Mouse (Mus musculus) limb, embryonic 11.5 days (tissue): Measurements from ENCODE around the gene Cacna1d. TPM values are rescaled to one million over a fixed set of nuclear protein-coding genes. Genes with fewer than 3 reads are reported as not detected.

Experiments
- ATAC-seq: fragments of 200-750 bp; cut with Nextera tagmentation; 2 replicates; pipeline ENCODE4 v1.8.0; 2017; ENCODE audit warnings: low read depth; ENCODE audit not compliant: insufficient number of reproducible peaks, low FRiP score, low TSS enrichment
- DNase-seq: peaks from one replicate; pipeline ENCODE4 v3.0.0-alpha.2; 2015; ENCODE audit warnings: low spot score
- H3K27ac ChIP-seq: fragments of 300-500 bp; sonication (generic); replicated peaks from 2 replicates; pipeline ENCODE4 v1.5.1; 2014; ENCODE audit warnings: low read depth, mild to moderate bottlenecking, low read length
- H3K27me3 ChIP-seq: fragments of 300-500 bp; sonication (generic); 2 replicates; pipeline ENCODE4 v1.6.1; 2014; ENCODE audit warnings: mild to moderate bottlenecking, low read length, mixed read lengths; ENCODE audit not compliant: control insufficient read depth, insufficient read depth
- H3K36me3 ChIP-seq: fragments of 300-500 bp; sonication (generic); 2 replicates; pipeline ENCODE4 v1.6.1; 2014; ENCODE audit warnings: mild to moderate bottlenecking, low read length, moderate library complexity, mixed read lengths; ENCODE audit not compliant: control insufficient read depth, insufficient read depth
- H3K4me1 ChIP-seq: fragments of 300-500 bp; sonication (generic); 2 replicates; pipeline ENCODE4 v1.6.1; 2014; ENCODE audit warnings: low read length, mixed read lengths; ENCODE audit not compliant: control insufficient read depth, insufficient read depth
- H3K4me2 ChIP-seq: fragments of 300-500 bp; sonication (generic); 2 replicates; pipeline ENCODE4 v1.6.1; 2014; ENCODE audit warnings: low read depth, mild to moderate bottlenecking, moderate library complexity; ENCODE audit not compliant: severe bottlenecking
- H3K4me3 ChIP-seq: fragments of 300-500 bp; sonication (generic); 2 replicates; pipeline ENCODE4 v1.5.1; 2014; ENCODE audit warnings: low read depth, low read length
- H3K9ac ChIP-seq: fragments of 300-500 bp; sonication (generic); 2 replicates; pipeline ENCODE4 v1.6.1; 2014; ENCODE audit warnings: mild to moderate bottlenecking, low read length
- H3K9me3 ChIP-seq: fragments of 300-500 bp; sonication (generic); 2 replicates; pipeline ENCODE4 v1.6.1; 2016; ENCODE audit warnings: low read length; ENCODE audit not compliant: control insufficient read depth
- WGBS: fragments of 180-500 bp; shearing (Covaris S2); extraction: QIAGEN DNeasy Blood & Tissue Kit; methylation state at CpG from one replicate; pipeline ENCODE4 v1.1.7; 2014; 5-methylcytosine and 5-hydroxymethylcytosine counted together
- polyA plus RNA-seq: library from polyadenylated mRNA; unstranded; fragments of >200 nt; fragmentation: Nextera tagmentation; extraction: Ambion mirVana; gene quantifications from 2 replicates; pipeline ENCODE4 v1.2.1, GENCODE M21; 2014

The Cacna1d gene
- polyA plus RNA-seq, 1 experiment from 2014 or later: 2.1 TPM

DNA sequence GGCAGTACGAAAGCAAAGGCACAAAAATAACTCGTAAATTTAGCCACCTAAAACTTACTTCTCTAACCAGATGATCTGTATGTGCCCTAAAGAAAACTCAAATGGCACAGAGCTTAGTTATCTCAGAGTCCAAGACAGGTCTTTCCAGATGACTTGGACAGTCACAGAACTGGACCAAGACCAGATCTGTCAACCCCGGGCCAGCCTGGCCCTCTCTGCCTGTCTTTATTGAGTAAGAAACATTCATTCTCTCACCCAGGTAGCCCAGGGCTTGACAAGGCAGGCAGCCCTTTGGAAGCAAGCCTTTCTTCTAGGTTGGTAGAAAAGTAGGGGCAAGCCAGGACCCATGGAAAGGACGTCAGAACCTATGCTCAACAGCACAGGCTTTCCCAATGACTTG, 243.6 kb downstream of the Cacna1d start:
- no peak for DNase-seq
- no peaks in the 10 kb centered on the region for H3K27me3 ChIP-seq
- no peak overlapping the region for H3K27ac ChIP-seq
- H3K36me3 ChIP-seq: no peaks in the 10 kb centered on the region
- no peak overlapping the region for H3K4me2 ChIP-seq
- H3K4me1 ChIP-seq: no peaks in the 10 kb centered on the region
- no peaks in the 10 kb centered on the region for H3K9me3 ChIP-seq
- WGBS: 80% methylated on average over 4 of the region's 4 CpGs
- H3K9ac ChIP-seq: no peak overlapping the region
- H3K4me3 ChIP-seq: no peak overlapping the region
- no peak for ATAC-seq

DNA sequence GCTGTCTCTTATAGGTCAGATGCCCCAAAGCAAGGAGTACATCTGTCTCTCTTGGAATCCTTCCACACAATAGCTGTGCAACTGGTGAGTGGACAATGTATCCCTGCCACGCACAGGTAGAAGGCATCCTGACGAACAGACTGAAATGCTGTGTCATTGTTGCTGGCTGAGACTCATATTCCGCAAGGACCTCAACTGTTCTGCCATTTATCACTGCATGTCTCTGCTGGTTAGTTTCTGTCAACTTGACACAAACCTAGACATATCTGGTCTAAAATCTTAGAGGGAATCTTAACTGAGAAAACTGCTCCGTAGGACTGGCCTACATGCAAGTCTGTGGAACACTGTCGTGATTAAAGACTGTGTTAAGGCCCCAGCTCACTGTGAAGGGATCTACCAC, 246.5 kb downstream of the Cacna1d start:
- WGBS: 89% methylated on average over 5 of the region's 5 CpGs
- H3K9me3 ChIP-seq: no peaks in the 10 kb centered on the region
- no peaks in the 10 kb centered on the region for H3K27me3 ChIP-seq
- no peaks in the 10 kb centered on the region for H3K4me1 ChIP-seq
- no peak overlapping the region for H3K9ac ChIP-seq
- H3K4me2 ChIP-seq: no peak overlapping the region
- no peak overlapping the region for H3K27ac ChIP-seq
- no peak overlapping the region for H3K4me3 ChIP-seq
- H3K36me3 ChIP-seq: no peaks in the 10 kb centered on the region
- no peak for DNase-seq
- no peak for ATAC-seq

DNA sequence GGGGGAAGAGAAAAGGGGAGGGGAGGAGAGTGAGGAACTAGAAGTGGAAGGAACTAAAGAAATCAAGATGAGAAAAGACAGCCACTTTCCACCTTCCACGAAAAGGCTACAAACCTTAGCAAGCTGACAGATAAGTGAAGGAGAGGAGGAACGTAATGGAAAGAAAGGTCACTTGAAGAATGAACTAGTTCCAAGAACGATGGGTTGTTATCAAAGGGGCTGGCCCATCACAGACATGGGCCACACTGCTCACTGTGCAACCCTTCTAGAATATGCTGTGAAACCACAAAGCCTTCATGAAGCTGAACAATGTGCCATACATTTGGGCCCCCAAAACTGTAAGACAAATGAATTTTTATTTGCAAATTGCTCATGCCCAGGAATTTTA, 248.4 kb downstream of the Cacna1d start:
- Histone ChIP-seq H3K36me3 (no peaks in the 10 kb centered on the region), H3K9me3 (no peaks in the 10 kb centered on the region), H3K27ac (no peak overlapping the region), H3K4me3 (no peak overlapping the region), H3K27me3 (no peaks in the 10 kb centered on the region), H3K9ac (no peak overlapping the region), H3K4me1 (no peaks in the 10 kb centered on the region), H3K4me2 (no peak overlapping the region)
- no peak for DNase-seq
- no peak for ATAC-seq
- 89% methylated on average over 3 of the region's 3 CpGs for WGBS

DNA sequence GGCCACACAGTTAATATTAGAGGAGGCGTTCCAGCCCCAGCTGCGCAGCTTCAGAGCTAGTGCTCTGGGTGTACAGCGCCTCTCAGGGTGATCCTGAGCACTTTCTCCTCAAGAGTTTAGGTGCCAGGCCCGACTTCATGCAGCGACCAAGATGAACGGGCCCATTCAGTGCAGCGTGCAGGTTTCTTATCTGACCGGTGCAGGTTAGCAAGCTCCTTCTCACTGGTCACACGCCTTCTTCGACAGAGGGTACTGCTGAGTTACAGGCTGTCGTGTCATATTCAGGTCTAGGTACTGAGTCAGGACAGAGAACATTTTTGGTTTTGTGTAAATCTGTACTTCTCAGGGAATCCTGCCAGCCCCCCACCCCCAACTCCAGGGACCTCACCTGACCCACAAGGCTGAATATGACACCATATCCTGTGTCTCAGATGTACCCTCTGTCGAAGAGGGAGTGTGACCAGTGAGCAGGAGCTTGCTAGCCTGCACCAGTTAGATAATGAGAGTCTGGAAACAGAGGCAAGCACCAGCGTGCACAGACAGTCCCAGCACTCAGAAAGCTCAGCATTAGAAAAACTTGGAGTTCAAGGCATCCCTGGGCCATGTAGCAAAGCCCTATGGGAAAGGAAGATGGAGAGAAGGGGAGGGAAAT, 249.0 kb downstream of the Cacna1d start:
- no peak overlapping the region for H3K4me2 ChIP-seq
- DNase-seq: no peak
- no peaks in the 10 kb centered on the region for H3K9me3 ChIP-seq
- no peak for ATAC-seq
- no peaks in the 10 kb centered on the region for H3K27me3 ChIP-seq
- no peaks in the 10 kb centered on the region for H3K4me1 ChIP-seq
- H3K9ac ChIP-seq: no peak overlapping the region
- no peak overlapping the region for H3K4me3 ChIP-seq
- H3K36me3 ChIP-seq: no peaks in the 10 kb centered on the region
- WGBS: 84% methylated on average over 13 of the region's 13 CpGs
- H3K27ac ChIP-seq: no peak overlapping the region

DNA sequence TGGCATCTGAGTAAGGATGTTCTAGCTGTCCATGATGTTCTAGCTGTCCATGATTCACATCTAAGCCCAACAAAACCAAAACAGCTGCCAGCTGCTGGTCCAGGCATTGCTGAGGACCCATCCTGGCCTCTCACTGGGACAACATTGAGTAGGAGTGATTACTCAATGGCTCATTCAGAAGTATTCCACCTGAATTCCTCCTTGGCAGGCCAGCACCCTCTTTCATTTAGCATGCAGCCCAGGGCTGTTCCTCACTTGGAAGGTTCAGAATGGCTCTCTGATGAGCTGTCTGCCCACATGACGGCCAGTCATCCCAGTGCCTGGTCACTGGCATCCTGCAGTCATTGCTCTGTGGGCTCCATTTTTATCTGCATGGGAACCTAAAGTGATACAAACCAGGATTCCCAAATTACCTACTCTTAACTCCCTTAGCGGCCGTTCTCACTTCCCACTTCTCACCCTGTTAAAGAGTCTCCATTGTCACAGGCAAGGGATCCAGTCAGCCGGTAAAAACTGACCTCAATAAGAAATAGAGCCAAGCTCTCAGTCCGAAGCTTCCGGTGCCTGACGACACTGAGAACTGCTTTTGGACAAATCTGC, 250.2 kb downstream of the Cacna1d start:
- Histone ChIP-seq H3K9me3 (no peaks in the 10 kb centered on the region), H3K4me1 (no peaks in the 10 kb centered on the region), H3K9ac (no peak overlapping the region), H3K4me3 (no peak overlapping the region), H3K27me3 (no peaks in the 10 kb centered on the region), H3K36me3 (no peaks in the 10 kb centered on the region), H3K4me2 (no peak overlapping the region), H3K27ac (no peak overlapping the region)
- WGBS: 84% methylated on average over 7 of the region's 7 CpGs
- ATAC-seq (no peak), DNase-seq (no peak)

DNA sequence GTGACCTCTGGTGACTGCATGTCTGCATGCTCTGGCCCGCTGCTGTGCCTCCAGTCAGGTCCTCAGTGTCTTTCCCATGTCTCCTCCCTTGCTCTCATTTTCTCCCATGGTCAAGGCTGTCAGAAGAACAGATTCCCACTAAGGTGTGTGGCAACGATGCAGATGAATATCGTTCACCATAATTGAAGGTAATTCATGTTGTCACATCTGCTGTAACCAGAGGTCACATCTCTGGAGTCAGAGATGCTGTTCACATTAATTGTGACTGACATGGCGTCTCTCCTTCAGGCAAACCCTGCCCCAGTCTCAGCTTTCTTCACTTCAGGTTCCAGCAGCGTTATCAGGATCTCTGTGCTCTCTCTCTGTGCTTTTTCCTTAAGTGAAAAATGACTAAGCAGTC, 252.4 kb downstream of the Cacna1d start:
- 88% methylated on average over 5 of the region's 5 CpGs for WGBS
- H3K27ac ChIP-seq: no peak overlapping the region
- H3K4me2 ChIP-seq: no peak overlapping the region

DNA sequence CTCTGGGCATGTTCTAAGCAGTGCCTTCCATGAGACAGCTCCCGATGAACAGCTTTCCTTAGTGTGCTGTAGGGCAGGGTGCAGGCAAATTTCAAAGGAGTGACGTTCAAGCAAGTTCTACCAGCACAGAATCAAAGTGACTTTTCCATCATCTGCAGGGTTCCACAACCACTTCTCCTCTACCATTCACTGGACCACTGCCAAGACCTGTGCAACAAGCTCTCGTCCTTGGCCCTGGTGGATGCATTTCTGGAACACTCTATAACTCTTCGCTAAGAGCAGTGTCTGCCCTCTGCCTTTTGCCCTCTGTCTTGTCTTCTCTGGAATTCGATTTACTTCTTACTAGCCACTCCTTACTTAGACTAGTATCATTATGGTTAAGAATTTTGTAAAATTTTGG, 266.1 kb downstream of the Cacna1d start:
- no peak for DNase-seq
- no peak overlapping the region for H3K9ac ChIP-seq
- no peak overlapping the region for H3K4me3 ChIP-seq
- H3K4me1 ChIP-seq: no peaks in the 10 kb centered on the region
- H3K27me3 ChIP-seq: no peaks in the 10 kb centered on the region
- H3K9me3 ChIP-seq: no peaks in the 10 kb centered on the region
- ATAC-seq: no peak
- H3K27ac ChIP-seq: no peak overlapping the region
- no peak overlapping the region for H3K4me2 ChIP-seq
- 87% methylated on average over 5 of the region's 5 CpGs for WGBS
- no peaks in the 10 kb centered on the region for H3K36me3 ChIP-seq

More for the DNA sequence above, 252.4 kb downstream of the Cacna1d start:
- no peak for ATAC-seq
- no peak for DNase-seq
- Histone ChIP-seq H3K4me3 (no peak overlapping the region), H3K9me3 (no peaks in the 10 kb centered on the region), H3K27me3 (no peaks in the 10 kb centered on the region), H3K36me3 (no peaks in the 10 kb centered on the region), H3K4me1 (no peaks in the 10 kb centered on the region), H3K9ac (no peak overlapping the region)

DNA sequence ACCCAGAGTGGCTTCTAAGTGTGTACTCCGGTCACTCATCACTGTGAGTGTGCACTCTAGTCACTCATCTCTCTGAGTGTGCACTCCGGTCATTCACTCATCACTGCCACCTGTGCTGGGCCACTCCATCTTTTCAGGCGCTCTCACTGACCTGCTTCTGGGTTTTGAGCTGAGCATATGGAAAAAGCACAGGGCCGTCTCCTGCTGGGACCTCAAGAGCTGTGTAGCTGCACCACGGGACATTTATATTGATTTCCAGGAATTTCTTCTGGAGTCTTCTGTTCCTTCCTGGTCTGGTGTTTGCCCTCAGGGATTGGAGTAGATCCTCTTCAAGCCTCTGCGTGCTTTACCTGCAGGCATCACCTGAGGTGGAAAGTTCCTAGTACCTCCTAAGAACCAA, 269.2 kb downstream of the Cacna1d start:
- ATAC-seq: no peak
- Histone ChIP-seq H3K4me2 (no peak overlapping the region), H3K4me1 (no peaks in the 10 kb centered on the region; the same call in 1 of the 2 replicates), H3K27ac (no peak overlapping the region), H3K4me3 (no peak overlapping the region), H3K27me3 (no peaks in the 10 kb centered on the region), H3K9ac (no peak overlapping the region), H3K9me3 (no peaks in the 10 kb centered on the region), H3K36me3 (no peaks in the 10 kb centered on the region)
- DNase-seq: no peak
- WGBS: 89% methylated on average over 6 of the region's 6 CpGs

DNA sequence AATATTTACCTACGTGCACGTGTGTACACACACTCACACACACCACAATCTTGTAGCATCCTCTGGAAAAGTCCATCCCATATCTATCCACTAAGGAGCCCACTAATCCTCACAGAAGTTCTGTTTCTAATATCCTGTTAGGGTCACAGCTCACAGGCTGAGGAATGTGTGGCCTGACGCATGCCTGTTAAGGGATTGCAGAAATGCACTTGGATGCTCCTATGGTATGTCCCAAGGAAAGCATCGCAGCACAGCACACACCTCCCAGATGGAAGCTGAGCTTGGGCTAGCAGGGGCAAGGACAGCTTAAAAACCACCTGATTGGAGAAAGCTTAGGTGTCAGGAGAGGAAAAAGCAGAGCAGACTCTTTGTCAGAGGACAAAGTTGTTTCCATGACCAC, 271.4 kb downstream of the Cacna1d start:
- no peaks in the 10 kb centered on the region for H3K27me3 ChIP-seq
- 55% methylated on average over 4 of the region's 4 CpGs for WGBS
- DNase-seq (no peak), ATAC-seq (no peak)
- H3K9ac ChIP-seq: no peak overlapping the region
- H3K36me3 ChIP-seq: no peaks in the 10 kb centered on the region
- no peak overlapping the region for H3K4me2 ChIP-seq
- H3K27ac ChIP-seq: no peak overlapping the region
- no peaks in the 10 kb centered on the region for H3K9me3 ChIP-seq
- no peak overlapping the region for H3K4me3 ChIP-seq
- no peaks in the 10 kb centered on the region; the same call in 1 of the 2 replicates for H3K4me1 ChIP-seq
